Mouse (Mus musculus): Measurements from ENCODE around the gene Dstn. TPM values are rescaled to one million over a fixed set of nuclear protein-coding genes. Genes with fewer than 3 reads are reported as not detected.

Gene Dstn
- polyA plus RNA-seq, 1 experiment from 2014 or later, result 473 TPM

- WGBS, result 96% methylated on average over 5 of the region's 5 CpGs
- H3K4me3 ChIP-seq (ENCODE audit: low read depth, low read length), result no peak overlapping the region
- no peaks in the 10 kb centered on the region for H3K4me1 ChIP-seq (ENCODE audit: insufficient read depth)
- no peak overlapping the region for H3K9ac ChIP-seq
- no peak for DNase-seq
- ATAC-seq (ENCODE audit: insufficient read depth), result no peak
- TF ChIP-seq CTCF (IDR thresholded peaks at IDR 0.05; ENCODE audit: low read depth), result no peak
- no peak overlapping the region for H3K27ac ChIP-seq (ENCODE audit: low read depth)
- H3K4me2 ChIP-seq, result no peak overlapping the region
- peaks cover 66% of the 10 kb centered on the region for H3K36me3 ChIP-seq (ENCODE audit: insufficient read depth)
- H3K9me3 ChIP-seq (ENCODE audit: low read depth, low read length), result no peaks in the 10 kb centered on the region
- no peaks in the 10 kb centered on the region for H3K27me3 ChIP-seq (ENCODE audit: insufficient read depth, low read length)
These were observed 60.1 kb downstream of the Dstn start for GRCm38 (mm10) chr2:143975146-143975649.

DNA sequence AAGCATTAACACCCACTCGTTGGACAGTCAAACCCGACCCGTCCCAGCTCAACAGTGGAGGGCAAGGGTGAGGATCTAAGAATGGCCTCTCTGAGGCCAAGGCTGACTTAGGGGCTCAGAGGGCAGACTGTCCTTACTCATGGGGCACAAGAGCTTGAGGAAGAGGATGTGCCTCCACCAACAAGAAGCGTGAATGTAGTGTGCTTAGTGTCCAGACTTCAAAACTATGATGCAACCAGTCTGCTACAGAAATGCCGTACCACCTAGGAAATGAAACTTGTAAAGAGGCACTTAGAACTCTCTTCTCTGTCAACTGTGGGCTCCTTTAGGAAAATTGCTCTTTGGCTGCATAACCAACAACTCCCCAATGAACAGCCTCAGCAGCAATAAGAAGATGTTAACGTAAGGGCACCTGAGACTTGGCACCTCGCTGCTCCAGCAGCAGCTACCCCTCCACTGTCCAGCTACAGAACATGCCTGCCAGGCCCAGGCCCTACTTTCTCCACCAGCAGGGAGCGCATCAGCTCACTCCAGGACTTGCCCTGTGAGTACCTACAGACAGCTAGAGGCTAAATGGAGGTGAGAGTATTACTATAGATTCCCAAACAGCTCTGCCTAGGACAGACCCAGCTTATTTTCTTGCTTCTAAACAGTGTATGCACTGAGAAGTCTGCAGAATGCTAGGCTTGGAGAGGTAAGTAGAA is 63.5 kb downstream of the Dstn start:
- no peak overlapping the region for H3K9ac ChIP-seq
- H3K4me3 ChIP-seq (ENCODE audit: low read depth, low read length), result no peak overlapping the region
- H3K27me3 ChIP-seq (ENCODE audit: insufficient read depth, low read length), result no peaks in the 10 kb centered on the region
- no peaks in the 10 kb centered on the region for H3K9me3 ChIP-seq (ENCODE audit: low read depth, low read length)
- ATAC-seq (ENCODE audit: insufficient read depth) (no peak), DNase-seq (no peak)
- WGBS, result 88% methylated on average over 8 of the region's 8 CpGs
- H3K36me3 ChIP-seq (ENCODE audit: insufficient read depth), result peaks cover 59% of the 10 kb centered on the region
- no peak overlapping the region for H3K27ac ChIP-seq (ENCODE audit: low read depth)
- H3K4me2 ChIP-seq, result no peak overlapping the region
- no peaks in the 10 kb centered on the region for H3K4me1 ChIP-seq (ENCODE audit: insufficient read depth)
- peak; percentile 33 for TF ChIP-seq CTCF (IDR thresholded peaks at IDR 0.05; ENCODE audit: low read depth)

- no peaks in the 10 kb centered on the region for H3K4me1 ChIP-seq (ENCODE audit: insufficient read depth)
- H3K27ac ChIP-seq (ENCODE audit: low read depth), result no peak overlapping the region
- H3K27me3 ChIP-seq (ENCODE audit: insufficient read depth, low read length), result no peaks in the 10 kb centered on the region
- H3K36me3 ChIP-seq (ENCODE audit: insufficient read depth), result peaks cover 64% of the 10 kb centered on the region
- DNase-seq (peak; percentile 85), ATAC-seq (ENCODE audit: insufficient read depth) (0 out of 2 replicates have a peak, but pooled peaks have one; percentile 40)
- 30% methylated on average over 6 of the region's 6 CpGs for WGBS
- H3K4me2 ChIP-seq, result no peak overlapping the region
- H3K9ac ChIP-seq, result no peak overlapping the region
- peak; percentile 86 for TF ChIP-seq CTCF (IDR thresholded peaks at IDR 0.05; ENCODE audit: low read depth)
- no peak overlapping the region for H3K4me3 ChIP-seq (ENCODE audit: low read depth, low read length)
- no peaks in the 10 kb centered on the region for H3K9me3 ChIP-seq (ENCODE audit: low read depth, low read length)
These were observed 65.8 kb downstream of the Dstn start for GRCm38 (mm10) chr2:143980781-143981398.

GRCm38 (mm10) chr2:143982152-143982551 is 67.0 kb downstream of the Dstn start:
- Histone ChIP-seq H3K27me3 (ENCODE audit: insufficient read depth, low read length) (no peaks in the 10 kb centered on the region), H3K36me3 (ENCODE audit: insufficient read depth) (peaks cover 66% of the 10 kb centered on the region), H3K9ac (no peak overlapping the region), H3K9me3 (ENCODE audit: low read depth, low read length) (no peaks in the 10 kb centered on the region), H3K4me2 (no peak overlapping the region), H3K27ac (ENCODE audit: low read depth) (no peak overlapping the region), H3K4me1 (ENCODE audit: insufficient read depth) (no peaks in the 10 kb centered on the region), H3K4me3 (ENCODE audit: low read depth, low read length) (no peak overlapping the region)
- whole genome bisulfite sequencing, result 67% methylated on average over 4 of the region's 4 CpGs
- DNase-seq (no peak), ATAC-seq (ENCODE audit: insufficient read depth) (no peak)
- no peak for TF ChIP-seq CTCF (IDR thresholded peaks at IDR 0.05; ENCODE audit: low read depth)

DNA sequence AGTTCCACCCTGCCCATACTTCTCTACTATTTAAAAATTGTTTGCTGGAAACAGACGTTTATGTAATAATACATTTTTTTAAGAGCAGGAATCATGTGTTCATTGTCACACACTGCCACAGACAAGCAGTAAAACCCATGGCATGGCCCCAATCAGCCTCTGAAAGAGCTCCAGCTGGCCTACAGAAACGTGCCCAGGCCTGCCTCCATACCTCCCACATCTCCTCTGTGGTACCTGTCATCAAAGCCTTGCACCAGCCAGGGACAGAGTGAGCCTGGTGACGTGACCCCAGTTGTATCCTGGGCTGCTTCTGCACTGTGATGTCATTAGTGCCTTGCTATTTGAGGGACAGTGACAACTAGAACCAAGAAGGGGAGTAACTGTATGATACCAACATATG is 67.8 kb downstream of the Dstn start:
- Histone ChIP-seq H3K36me3 (ENCODE audit: insufficient read depth) (peaks cover 73% of the 10 kb centered on the region), H3K4me2 (no peak overlapping the region)

GRCm38 (mm10) chr2:143983482-143983881 is 68.4 kb downstream of the Dstn start:
- Histone ChIP-seq H3K4me1 (ENCODE audit: insufficient read depth) (no peaks in the 10 kb centered on the region), H3K27me3 (ENCODE audit: insufficient read depth, low read length) (no peaks in the 10 kb centered on the region), H3K36me3 (ENCODE audit: insufficient read depth) (peaks cover 70% of the 10 kb centered on the region), H3K4me2 (no peak overlapping the region), H3K4me3 (ENCODE audit: low read depth, low read length) (no peak overlapping the region), H3K9ac (no peak overlapping the region), H3K27ac (ENCODE audit: low read depth) (no peak overlapping the region), H3K9me3 (ENCODE audit: low read depth, low read length) (no peaks in the 10 kb centered on the region)
- DNase-seq (no peak), ATAC-seq (ENCODE audit: insufficient read depth) (no peak)
- no peak for TF ChIP-seq CTCF (IDR thresholded peaks at IDR 0.05; ENCODE audit: low read depth)
- WGBS, result 61% methylated on average over 2 of the region's 2 CpGs

More for the DNA sequence above, 67.8 kb downstream of the Dstn start:
- 46% methylated on average over 3 of the region's 3 CpGs for WGBS
- DNase-seq (no peak), ATAC-seq (ENCODE audit: insufficient read depth) (no peak)
- Histone ChIP-seq H3K4me1 (ENCODE audit: insufficient read depth) (no peaks in the 10 kb centered on the region), H3K27me3 (ENCODE audit: insufficient read depth, low read length) (no peaks in the 10 kb centered on the region), H3K9me3 (ENCODE audit: low read depth, low read length) (no peaks in the 10 kb centered on the region), H3K9ac (no peak overlapping the region), H3K4me3 (ENCODE audit: low read depth, low read length) (no peak overlapping the region), H3K27ac (ENCODE audit: low read depth) (no peak overlapping the region)
- no peak for TF ChIP-seq CTCF (IDR thresholded peaks at IDR 0.05; ENCODE audit: low read depth)

GRCm38 (mm10) chr2:143987485-143987884 is 72.4 kb downstream of the Dstn start:
- no peak overlapping the region for H3K27ac ChIP-seq (ENCODE audit: low read depth)
- no peak for ATAC-seq (ENCODE audit: insufficient read depth)
- 0 out of 2 replicates have a peak, but pooled peaks cover 8% of the 10 kb centered on the region for H3K4me1 ChIP-seq (ENCODE audit: insufficient read depth)
- no peaks in the 10 kb centered on the region for H3K9me3 ChIP-seq (ENCODE audit: low read depth, low read length)
- WGBS, result 59% methylated on average over 2 of the region's 2 CpGs
- no peaks in the 10 kb centered on the region for H3K27me3 ChIP-seq (ENCODE audit: insufficient read depth, low read length)
- no peak overlapping the region for H3K4me2 ChIP-seq
- no peak for TF ChIP-seq CTCF (IDR thresholded peaks at IDR 0.05; ENCODE audit: low read depth)
- H3K9ac ChIP-seq, result no peak overlapping the region
- H3K4me3 ChIP-seq (ENCODE audit: low read depth, low read length), result no peak overlapping the region
- DNase-seq, result no peak
- H3K36me3 ChIP-seq (ENCODE audit: insufficient read depth), result peaks cover 50% of the 10 kb centered on the region

Data from lung, embryonic 14.5 days (tissue).